ENCODE assay signal across 19 mouse cellular contexts in the genomic region with DNA sequence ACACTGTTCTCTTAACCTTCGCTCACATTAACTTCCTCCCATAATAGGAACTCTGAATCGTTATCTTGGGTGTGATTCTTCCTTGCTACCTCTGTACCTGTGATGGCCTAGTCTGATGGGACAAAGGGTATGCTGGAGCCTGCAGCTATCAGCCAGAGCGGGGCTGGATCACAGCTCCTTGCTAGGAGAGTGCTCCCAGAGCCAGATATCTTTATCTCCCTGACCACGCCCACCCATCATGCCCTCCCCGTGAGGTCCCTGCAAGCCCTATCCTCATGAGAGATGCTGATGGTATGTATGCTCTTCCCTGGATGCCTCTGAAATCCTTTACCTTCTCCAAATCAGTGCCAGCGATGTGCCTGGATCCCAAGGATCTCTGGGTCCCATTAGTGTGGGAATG. TPM values are rescaled to one million over a fixed set of nuclear protein-coding genes. Genes with fewer than 3 reads are reported as not detected.
A peak's percentile ranks its signal among the peaks of the same experiment; 100 is the strongest.
DNase-seq lines count a peak whose midpoint lies in the region; ATAC-seq and TF ChIP-seq lines count a peak whose summit lies in the region.
"Had no signal": no experiment of that assay in that cellular context is flagged by ENCODE, and none has a peak within 500 bp of the region (broad histone marks: within the 10 kb centered on the region; RNA-seq: fewer than 3 reads in every experiment).

No protein-coding gene starts in this region.

- TF ChIP-seq EP300 in stomach, postnatal 0 days (optimal IDR thresholded peaks at IDR 0.05) = no peak

- no peaks in the 10 kb centered on the region for H3K36me3 ChIP-seq in stomach, embryonic 14.5 days (ENCODE audit: control insufficient read depth, insufficient read depth, low read length)
- no peaks in the 10 kb centered on the region for H3K36me3 ChIP-seq in stomach, postnatal 0 days (ENCODE audit: control insufficient read depth, insufficient read depth, low read length)
- H3K36me3 ChIP-seq in liver, embryonic 16.5 days (ENCODE audit: control insufficient read depth, insufficient read depth) = no peaks in the 10 kb centered on the region
- H3K36me3 ChIP-seq in hindbrain, embryonic 11.5 days (ENCODE audit: control insufficient read depth, insufficient read depth, low read length) = no peaks in the 10 kb centered on the region

- H3K9ac ChIP-seq in stomach, embryonic 14.5 days (replicated peaks; ENCODE audit: low read depth, low read length) = no peak overlapping the region
- H3K9ac ChIP-seq in stomach, postnatal 0 days (ENCODE audit: low read length) = no peak overlapping the region
- no peak overlapping the region for H3K9ac ChIP-seq in liver, embryonic 16.5 days (ENCODE audit: low read depth, low read length)
- no peak overlapping the region for H3K9ac ChIP-seq in hindbrain, embryonic 11.5 days (ENCODE audit: low read depth, low read length)
- H3K9ac ChIP-seq: forebrain, postnatal 0 days; hindbrain, embryonic 14.5 days; limb, embryonic 15.5 days had no signal

- H3K4me1 ChIP-seq in stomach, embryonic 14.5 days (ENCODE audit: control insufficient read depth, insufficient read depth, low read length) = no peaks in the 10 kb centered on the region
- no peaks in the 10 kb centered on the region for H3K4me1 ChIP-seq in stomach, postnatal 0 days (replicated peaks; ENCODE audit: control insufficient read depth, insufficient read depth)
- H3K4me1 ChIP-seq in liver, embryonic 16.5 days (ENCODE audit: control insufficient read depth, low read depth, low read length) = peaks cover 15% of the 10 kb centered on the region
- no peaks in the 10 kb centered on the region for H3K4me1 ChIP-seq in hindbrain, embryonic 11.5 days (replicated peaks; ENCODE audit: control insufficient read depth, insufficient read depth, low read length)

- DNase-seq in stomach, postnatal 0 days (ENCODE audit: low spot score) = no peak
- DNase-seq in hindbrain, embryonic 11.5 days (ENCODE audit: low spot score) = no peak
- DNase-seq in adrenal gland, adult (ENCODE audit: inconsistent age in 2 of 2, low spot score in 1 of 2) = no peak
- DNase-seq in kidney, postnatal 25 days = no peak
- DNase-seq: cerebellum, adult 18-20 months; forebrain, postnatal 0 days; heart, adult 18-20 months; kidney, adult 18-20 months; kidney, postnatal 10 days; lung, postnatal 10 days; thymus, adult 2 months had no signal

- no peaks in the 10 kb centered on the region for H3K27me3 ChIP-seq in stomach, embryonic 14.5 days (ENCODE audit: control insufficient read depth, insufficient read depth, low read length)
- no peaks in the 10 kb centered on the region for H3K27me3 ChIP-seq in stomach, postnatal 0 days (ENCODE audit: control insufficient read depth, insufficient read depth, low read length)
- no peaks in the 10 kb centered on the region for H3K27me3 ChIP-seq in liver, embryonic 16.5 days (ENCODE audit: control insufficient read depth, insufficient read depth, low read depth, low read length)
- H3K27me3 ChIP-seq in hindbrain, embryonic 11.5 days (ENCODE audit: control insufficient read depth, insufficient read depth, low read length) = no peaks in the 10 kb centered on the region
- H3K27me3 ChIP-seq: limb, embryonic 15.5 days had no signal

- ATAC-seq in stomach, embryonic 14.5 days (ENCODE audit: insufficient number of reproducible peaks, insufficient read depth, low FRiP score, low read depth) = peak; percentile 39; the same call in 1 of the 2 replicates
- no peak for ATAC-seq in stomach, postnatal 0 days (ENCODE audit: low FRiP score, low TSS enrichment)
- peak; percentile 82 for ATAC-seq in erythroid progenitor cell, adult 5-6 weeks (replicated peaks; ENCODE audit: low FRiP score, poor library complexity, severe bottlenecking)
- peak; percentile 96 for ATAC-seq in liver, embryonic 16.5 days (ENCODE audit: low read depth)
- ATAC-seq in hindbrain, embryonic 11.5 days (ENCODE audit: low FRiP score) = no peak
- ATAC-seq: CD4-positive, CD25-positive, alpha-beta regulatory T cell, adult 4 months; forebrain, postnatal 0 days had no signal

- no peak for TF ChIP-seq CTCF in stomach, postnatal 0 days (IDR thresholded peaks at IDR 0.05; ENCODE audit: low read depth)

- no peak overlapping the region for H3K4me3 ChIP-seq in stomach, embryonic 14.5 days (ENCODE audit: low read depth, low read length)
- H3K4me3 ChIP-seq in stomach, postnatal 0 days (ENCODE audit: low read depth, low read length) = no peak overlapping the region
- H3K4me3 ChIP-seq in liver, embryonic 16.5 days (ENCODE audit: low read depth, low read length) = no peak overlapping the region
- no peak overlapping the region for H3K4me3 ChIP-seq in hindbrain, embryonic 11.5 days (ENCODE audit: low read depth, low read length)
- H3K4me3 ChIP-seq: embryonic facial prominence, embryonic 10.5 days; limb, embryonic 15.5 days had no signal

- WGBS in stomach, embryonic 14.5 days = 60% methylated on average over 6 of the region's 6 CpGs
- 64% methylated on average over 6 of the region's 6 CpGs for WGBS in stomach, postnatal 0 days
- 40% methylated on average over 6 of the region's 6 CpGs for WGBS in liver, embryonic 16.5 days (ENCODE audit: insufficient replicate concordance)
- 70% methylated on average over 6 of the region's 6 CpGs for WGBS in hindbrain, embryonic 11.5 days

- no peak overlapping the region for H3K4me2 ChIP-seq in stomach, embryonic 14.5 days (replicated peaks; ENCODE audit: low read depth, low read length)
- no peak overlapping the region for H3K4me2 ChIP-seq in stomach, postnatal 0 days (replicated peaks; ENCODE audit: low read depth)
- H3K4me2 ChIP-seq in liver, embryonic 16.5 days (ENCODE audit: low read depth, low read length) = no peak overlapping the region
- no peak overlapping the region for H3K4me2 ChIP-seq in hindbrain, embryonic 11.5 days (replicated peaks; ENCODE audit: low read depth, low read length)
- H3K4me2 ChIP-seq: hindbrain, embryonic 14.5 days; limb, embryonic 15.5 days had no signal

- H3K27ac ChIP-seq in stomach, embryonic 14.5 days (ENCODE audit: low read length) = no peak overlapping the region
- no peak overlapping the region for H3K27ac ChIP-seq in stomach, postnatal 0 days (replicated peaks)
- H3K27ac ChIP-seq in liver, embryonic 16.5 days (ENCODE audit: low read length) = no peak overlapping the region
- H3K27ac ChIP-seq in hindbrain, embryonic 11.5 days (ENCODE audit: low read depth, low read length) = no peak overlapping the region
- H3K27ac ChIP-seq: embryonic facial prominence, embryonic 10.5 days; hindbrain, embryonic 14.5 days; limb, embryonic 15.5 days had no signal

- no peaks in the 10 kb centered on the region for H3K9me3 ChIP-seq in stomach, embryonic 14.5 days (ENCODE audit: control insufficient read depth, low read depth, low read length)
- no peaks in the 10 kb centered on the region for H3K9me3 ChIP-seq in stomach, postnatal 0 days (ENCODE audit: control insufficient read depth, low read length)
- H3K9me3 ChIP-seq in liver, embryonic 16.5 days (replicated peaks; ENCODE audit: control insufficient read depth, low read length) = no peaks in the 10 kb centered on the region
- no peaks in the 10 kb centered on the region for H3K9me3 ChIP-seq in hindbrain, embryonic 11.5 days (ENCODE audit: control insufficient read depth, low read length)
- H3K9me3 ChIP-seq: embryonic facial prominence, embryonic 10.5 days; G1E; limb, embryonic 15.5 days had no signal

RNA-seq across cellular contexts. Expression of gene Max, which starts 31.8 kb away (rescaled TPM):
- 38.7 and 40.3 TPM in 2 replicates for polyA plus RNA-seq in stomach, embryonic 14.5 days (2014; fragmentation: Nextera tagmentation; extraction: Ambion mirVana)
- 11.4 TPM in 2 replicates for polyA plus RNA-seq in stomach, postnatal 0 days (2015; fragmentation: Nextera tagmentation; extraction: Ambion mirVana)
- total RNA-seq in erythroid progenitor cell, adult 5-6 weeks (2015; ENCODE audit: low replicate concordance) = 38.6 and 85.1 TPM in 2 replicates
- total RNA-seq in erythroid progenitor cell, adult 5-6 weeks (2017; ENCODE audit: low replicate concordance) = 49.4 and 69.4 TPM in 2 replicates
- 5.4 and 7.6 TPM in 2 replicates for polyA plus RNA-seq in liver, embryonic 16.5 days (2015; fragmentation: Nextera tagmentation; extraction: Ambion mirVana)
- 36.9 and 48.4 TPM in 2 replicates for polyA plus RNA-seq in hindbrain, embryonic 11.5 days (2014; fragmentation: Nextera tagmentation; extraction: Ambion mirVana)

Comparison
In these comparisons a context has a peak if more than half of its experiments do, and no peak if none do; other contexts are left out.
1. ATAC-seq: peak in stomach, embryonic 14.5 days (single experiment), erythroid progenitor cell, adult 5-6 weeks (single experiment) and liver, embryonic 16.5 days (single experiment); none in stomach, postnatal 0 days (single experiment) and hindbrain, embryonic 11.5 days (single experiment).